Mouse (Mus musculus): ENCODE results near the gene Sgsm1. TPM values are rescaled to one million over a fixed set of nuclear protein-coding genes. Genes with fewer than 3 reads are reported as not detected.

The Sgsm1 gene
- polyA plus RNA-seq, 1 experiment from 2014 or later: 3.2 TPM

- WGBS: 79% methylated on average over 8 of the region's 8 CpGs
- TF ChIP-seq CTCF (IDR thresholded peaks at IDR 0.05; ENCODE audit: low read depth): no peak
- no peak for TF ChIP-seq EP300 (optimal IDR thresholded peaks at IDR 0.05)
- Histone ChIP-seq H3K4me2 (replicated peaks; ENCODE audit: low read depth) (no peak overlapping the region), H3K4me3 (ENCODE audit: low read depth, low read length) (no peak overlapping the region), H3K27me3 (ENCODE audit: control insufficient read depth, insufficient read depth, low read length) (no peaks in the 10 kb centered on the region), H3K27ac (replicated peaks) (no peak overlapping the region), H3K36me3 (ENCODE audit: control insufficient read depth, insufficient read depth, low read length) (no peaks in the 10 kb centered on the region), H3K9ac (ENCODE audit: low read length) (no peak overlapping the region), H3K4me1 (replicated peaks; ENCODE audit: control insufficient read depth, insufficient read depth) (peaks cover 6% of the 10 kb centered on the region; the same call in 1 of the 2 replicates), H3K9me3 (ENCODE audit: control insufficient read depth, low read length) (no peaks in the 10 kb centered on the region)
- ATAC-seq (ENCODE audit: low FRiP score, low TSS enrichment): no peak
- DNase-seq (ENCODE audit: low spot score): no peak
These were observed 96.5 kb downstream of the Sgsm1 start for GRCm38 (mm10) chr5:113214041-113214440.

- no peaks in the 10 kb centered on the region for H3K9me3 ChIP-seq (ENCODE audit: control insufficient read depth, low read length)
- peaks cover 12% of the 10 kb centered on the region for H3K4me1 ChIP-seq (replicated peaks; ENCODE audit: control insufficient read depth, insufficient read depth)
- no peak overlapping the region for H3K4me2 ChIP-seq (replicated peaks; ENCODE audit: low read depth)
- no peaks in the 10 kb centered on the region for H3K36me3 ChIP-seq (ENCODE audit: control insufficient read depth, insufficient read depth, low read length)
- ATAC-seq (ENCODE audit: low FRiP score, low TSS enrichment): peak; percentile 3; the same call in 1 of the 2 replicates
- 74% methylated on average over 10 of the region's 10 CpGs for WGBS
- H3K4me3 ChIP-seq (ENCODE audit: low read depth, low read length): no peak overlapping the region
- TF ChIP-seq CTCF (IDR thresholded peaks at IDR 0.05; ENCODE audit: low read depth) (no peak), EP300 (optimal IDR thresholded peaks at IDR 0.05) (no peak)
- no peak for DNase-seq (ENCODE audit: low spot score)
- H3K9ac ChIP-seq (ENCODE audit: low read length): no peak overlapping the region
- H3K27ac ChIP-seq (replicated peaks): no peak overlapping the region
- no peaks in the 10 kb centered on the region for H3K27me3 ChIP-seq (ENCODE audit: control insufficient read depth, insufficient read depth, low read length)
These were observed 98.3 kb downstream of the Sgsm1 start for GRCm38 (mm10) chr5:113212156-113212835.

- DNase-seq (ENCODE audit: low spot score) (no peak), ATAC-seq (ENCODE audit: low FRiP score, low TSS enrichment) (no peak)
- WGBS: 77% methylated on average over 6 of the region's 6 CpGs
- no peak for TF ChIP-seq EP300 (optimal IDR thresholded peaks at IDR 0.05)
- no peak for TF ChIP-seq CTCF (IDR thresholded peaks at IDR 0.05; ENCODE audit: low read depth)
- no peak overlapping the region for H3K4me2 ChIP-seq (replicated peaks; ENCODE audit: low read depth)
- H3K36me3 ChIP-seq (ENCODE audit: control insufficient read depth, insufficient read depth, low read length): no peaks in the 10 kb centered on the region
- H3K4me1 ChIP-seq (replicated peaks; ENCODE audit: control insufficient read depth, insufficient read depth): peaks cover 9% of the 10 kb centered on the region
- no peaks in the 10 kb centered on the region for H3K9me3 ChIP-seq (ENCODE audit: control insufficient read depth, low read length)
- peak overlapping the region; percentile 87 for H3K27ac ChIP-seq (replicated peaks)
- no peak overlapping the region for H3K9ac ChIP-seq (ENCODE audit: low read length)
- no peaks in the 10 kb centered on the region for H3K27me3 ChIP-seq (ENCODE audit: control insufficient read depth, insufficient read depth, low read length)
- H3K4me3 ChIP-seq (ENCODE audit: low read depth, low read length): no peak overlapping the region
These were observed 100.3 kb downstream of the Sgsm1 start for GRCm38 (mm10) chr5:113210314-113210713.

GRCm38 (mm10) chr5:113209898-113210297 is 100.7 kb downstream of the Sgsm1 start:
- ATAC-seq (ENCODE audit: low FRiP score, low TSS enrichment) (no peak), DNase-seq (ENCODE audit: low spot score) (no peak)
- no peak overlapping the region for H3K4me3 ChIP-seq (ENCODE audit: low read depth, low read length)
- peaks cover 9% of the 10 kb centered on the region for H3K4me1 ChIP-seq (replicated peaks; ENCODE audit: control insufficient read depth, insufficient read depth)
- peak overlapping the region; percentile 87 for H3K27ac ChIP-seq (replicated peaks)
- no peak overlapping the region for H3K4me2 ChIP-seq (replicated peaks; ENCODE audit: low read depth)
- WGBS: 76% methylated on average over 13 of the region's 13 CpGs
- no peaks in the 10 kb centered on the region for H3K27me3 ChIP-seq (ENCODE audit: control insufficient read depth, insufficient read depth, low read length)
- TF ChIP-seq EP300 (optimal IDR thresholded peaks at IDR 0.05) (no peak), CTCF (IDR thresholded peaks at IDR 0.05; ENCODE audit: low read depth) (no peak)
- H3K9ac ChIP-seq (ENCODE audit: low read length): no peak overlapping the region
- no peaks in the 10 kb centered on the region for H3K36me3 ChIP-seq (ENCODE audit: control insufficient read depth, insufficient read depth, low read length)
- no peaks in the 10 kb centered on the region for H3K9me3 ChIP-seq (ENCODE audit: control insufficient read depth, low read length)

GRCm38 (mm10) chr5:113209401-113209750 is 101.2 kb downstream of the Sgsm1 start:
- TF ChIP-seq EP300 (optimal IDR thresholded peaks at IDR 0.05): no peak
- no peak for TF ChIP-seq CTCF (IDR thresholded peaks at IDR 0.05; ENCODE audit: low read depth)

GRCm38 (mm10) chr5:113208622-113209400 is 101.8 kb downstream of the Sgsm1 start:
- no peaks in the 10 kb centered on the region for H3K27me3 ChIP-seq (ENCODE audit: control insufficient read depth, insufficient read depth, low read length)

More at GRCm38 (mm10) chr5:113209401-113209750, 101.2 kb downstream of the Sgsm1 start:
- 41% methylated on average over 11 of the region's 11 CpGs for WGBS
- H3K27me3 ChIP-seq (ENCODE audit: control insufficient read depth, insufficient read depth, low read length): no peaks in the 10 kb centered on the region
- ATAC-seq (ENCODE audit: low FRiP score, low TSS enrichment) (no peak), DNase-seq (ENCODE audit: low spot score) (no peak)
- H3K36me3 ChIP-seq (ENCODE audit: control insufficient read depth, insufficient read depth, low read length): no peaks in the 10 kb centered on the region
- H3K4me2 ChIP-seq (replicated peaks; ENCODE audit: low read depth): no peak overlapping the region
- peaks cover 9% of the 10 kb centered on the region for H3K4me1 ChIP-seq (replicated peaks; ENCODE audit: control insufficient read depth, insufficient read depth)
- H3K27ac ChIP-seq (replicated peaks): peak overlapping the region; percentile 87
- no peaks in the 10 kb centered on the region for H3K9me3 ChIP-seq (ENCODE audit: control insufficient read depth, low read length)
- no peak overlapping the region for H3K9ac ChIP-seq (ENCODE audit: low read length)
- no peak overlapping the region for H3K4me3 ChIP-seq (ENCODE audit: low read depth, low read length)

More at GRCm38 (mm10) chr5:113208622-113209400, 101.8 kb downstream of the Sgsm1 start:
- H3K9me3 ChIP-seq (ENCODE audit: control insufficient read depth, low read length): no peaks in the 10 kb centered on the region
- ATAC-seq (ENCODE audit: low FRiP score, low TSS enrichment) (peak; percentile 48; the same call in 1 of the 2 replicates), DNase-seq (ENCODE audit: low spot score) (no peak)
- no peak overlapping the region for H3K9ac ChIP-seq (ENCODE audit: low read length)
- no peak overlapping the region for H3K4me3 ChIP-seq (ENCODE audit: low read depth, low read length)
- peaks cover 9% of the 10 kb centered on the region for H3K4me1 ChIP-seq (replicated peaks; ENCODE audit: control insufficient read depth, insufficient read depth)
- peak overlapping the region; percentile 87 for H3K27ac ChIP-seq (replicated peaks)
- 24% methylated on average over 11 of the region's 11 CpGs for WGBS
- TF ChIP-seq EP300 (optimal IDR thresholded peaks at IDR 0.05): no peak
- TF ChIP-seq CTCF (IDR thresholded peaks at IDR 0.05; ENCODE audit: low read depth): no peak
- no peaks in the 10 kb centered on the region for H3K36me3 ChIP-seq (ENCODE audit: control insufficient read depth, insufficient read depth, low read length)
- no peak overlapping the region for H3K4me2 ChIP-seq (replicated peaks; ENCODE audit: low read depth)

Measured in stomach, postnatal 0 days (tissue).